Mouse (Mus musculus) ovary, postnatal 14 days (tissue): Measurements from ENCODE around the gene Arg2.
A peak's percentile ranks its signal among the peaks of the same experiment; 100 is the strongest.

Experiments used
- DNase-seq: peaks from one replicate; pipeline ENCODE4 v3.0.0; 2022; ENCODE audit warnings: low spot score

Arg2 gene

GRCm38 (mm10) chr12:79130299-79131177 lies at the start of gene Arg2:
Gene Arg2, plus strand, starts transcription at chr12:79130777.
- DNase-seq, result peak; percentile 51

- DNase-seq, result peak; percentile 72
Measured at GRCm38 (mm10) chr12:79089182-79089812, 41.3 kb upstream of the Arg2 start, which contains the start of gene Pigh. Gene Pigh, minus strand, starts transcription at chr12:79089651.

GRCm38 (mm10) chr12:79092569-79092968 lies 38.0 kb upstream of the Arg2 start:
- DNase-seq, result peak; percentile 47

- DNase-seq, result peak; percentile 35
Measured at GRCm38 (mm10) chr12:79097106-79097752, 33.3 kb upstream of the Arg2 start.

DNA sequence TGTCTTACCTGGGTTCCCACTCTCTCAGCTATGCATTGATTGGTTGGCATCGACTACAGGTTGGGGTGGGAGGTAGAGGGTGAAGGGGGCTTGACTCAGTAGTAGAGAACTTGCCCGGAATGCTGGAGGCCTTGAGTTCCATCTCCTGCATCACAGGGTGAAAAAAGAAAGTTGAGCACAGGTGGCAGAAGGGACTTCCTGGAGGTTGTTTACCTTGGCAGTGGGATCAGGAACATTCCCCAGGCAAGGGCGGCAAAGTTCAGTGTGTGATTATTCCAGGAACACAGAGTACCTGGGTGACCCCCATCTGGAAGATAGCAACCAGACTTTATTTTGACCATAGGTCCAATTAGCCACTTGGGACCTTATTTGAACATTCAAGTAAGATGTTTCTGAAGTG lies 26.8 kb upstream of the Arg2 start:
- DNase-seq, result no peak

GRCm38 (mm10) chr12:79104544-79104943 lies 26.0 kb upstream of the Arg2 start:
- no peak for DNase-seq

GRCm38 (mm10) chr12:79105312-79105711 lies 25.3 kb upstream of the Arg2 start:
- no peak for DNase-seq

DNA sequence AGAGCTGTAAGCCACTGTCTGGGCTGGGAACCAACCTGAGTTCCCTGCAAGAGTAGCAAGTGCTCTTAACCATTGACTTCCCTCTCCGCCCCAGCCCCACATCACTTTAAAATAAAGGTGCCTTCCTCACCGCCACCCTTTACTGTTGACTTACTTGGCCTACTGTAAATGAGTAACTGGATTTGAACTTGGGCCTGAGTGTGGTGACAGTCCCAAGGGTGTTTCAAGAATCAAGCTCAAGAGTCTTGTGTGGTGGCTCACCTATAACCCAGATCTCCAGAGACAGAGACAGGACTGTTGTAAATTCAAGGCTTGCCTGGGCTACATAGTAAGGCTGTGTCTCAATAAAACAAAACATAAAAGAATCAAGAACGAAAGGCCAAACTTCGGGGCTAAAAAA lies 11.6 kb upstream of the Arg2 start:
- no peak for DNase-seq

- no peak for DNase-seq
Measured at GRCm38 (mm10) chr12:79122820-79123219, 7.8 kb upstream of the Arg2 start.

DNA sequence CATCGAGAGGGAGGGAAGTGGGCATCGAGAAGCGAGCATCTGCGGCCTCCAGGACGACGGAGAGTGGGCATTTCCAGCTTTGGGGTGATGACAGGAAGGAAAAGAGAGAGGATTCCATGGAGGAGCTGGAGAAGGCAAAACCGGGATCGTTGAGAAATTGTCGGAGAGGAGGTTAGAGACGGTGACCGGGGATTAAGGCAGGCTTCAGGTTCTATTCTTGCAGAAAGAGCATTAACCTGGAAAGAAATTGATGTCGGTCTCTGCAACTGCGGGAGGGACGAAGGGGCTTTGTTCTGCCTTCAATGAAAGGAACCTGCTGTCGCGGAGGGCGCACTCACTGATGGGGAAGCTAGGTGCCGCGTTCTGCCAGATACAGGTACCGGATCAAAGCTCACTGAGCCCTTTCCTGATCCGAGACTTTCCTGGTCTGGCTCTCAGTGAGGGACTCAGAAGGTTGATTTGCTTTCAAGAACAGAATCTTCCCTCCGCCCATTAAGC lies 650 bp downstream of the Arg2 start:
- DNase-seq, result no peak

GRCm38 (mm10) chr12:79131706-79132460 lies 1.3 kb downstream of the Arg2 start:
- no peak for DNase-seq

GRCm38 (mm10) chr12:79134676-79135075 lies 4.1 kb downstream of the Arg2 start:
- no peak for DNase-seq

DNA sequence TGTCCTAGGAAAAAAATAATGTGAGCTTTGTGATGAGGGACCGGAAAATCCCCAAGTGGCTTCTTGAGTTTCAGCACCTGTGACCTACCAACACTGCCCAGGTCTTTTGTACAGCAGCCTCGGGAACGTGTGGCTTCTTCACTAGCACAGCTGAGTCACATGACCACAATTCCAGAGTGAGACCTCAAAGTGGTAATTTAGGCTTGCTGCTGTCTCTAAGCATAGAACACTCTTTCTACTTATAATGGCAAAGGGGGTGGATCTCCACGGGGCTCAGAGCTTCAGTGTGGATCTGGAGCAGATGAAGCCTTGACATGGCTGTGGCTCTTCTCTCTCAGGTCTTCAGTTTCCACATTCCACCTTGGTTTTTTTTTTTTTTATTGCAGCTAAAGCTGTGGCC lies 4.5 kb downstream of the Arg2 start:
- no peak for DNase-seq

DNA sequence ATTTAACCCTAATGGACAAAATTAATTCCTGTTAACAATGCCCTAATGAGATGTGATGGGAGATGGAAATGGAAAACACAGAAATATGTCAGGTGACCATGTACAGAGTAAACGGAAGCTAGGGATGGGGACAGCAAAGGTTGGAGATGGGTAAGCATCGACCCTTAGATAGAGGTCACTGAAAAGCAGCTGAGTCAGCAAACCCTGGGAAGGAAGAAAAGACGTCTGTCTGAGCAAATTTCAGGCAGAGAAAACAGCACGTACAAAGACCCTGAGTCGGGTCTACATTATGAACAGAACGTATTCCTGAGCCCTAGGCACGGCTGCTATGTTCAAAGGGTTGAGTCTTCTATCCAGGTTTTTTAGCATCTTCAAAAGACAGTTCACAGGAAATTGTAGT lies 6.4 kb downstream of the Arg2 start:
- DNase-seq, result no peak

DNA sequence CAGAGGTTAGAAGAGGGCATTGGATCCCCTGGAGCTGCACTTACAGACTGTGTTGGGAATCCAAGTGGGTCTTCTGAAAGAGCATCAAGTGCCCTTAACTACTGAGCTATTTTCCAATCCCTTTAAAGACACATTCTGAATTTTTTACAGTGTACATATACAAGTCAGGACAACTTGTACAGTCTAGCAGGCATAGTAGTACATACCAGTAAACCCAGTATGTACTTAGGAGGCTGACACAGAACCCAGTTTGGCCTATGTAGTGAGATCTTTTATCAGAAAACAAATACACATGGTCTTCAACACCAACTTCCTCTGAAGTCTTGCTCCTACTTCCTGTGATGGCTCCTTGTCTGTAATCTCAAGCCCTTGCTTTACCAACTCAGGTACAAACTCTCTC lies 8.4 kb downstream of the Arg2 start:
- DNase-seq, result no peak

- DNase-seq, result no peak
Measured at GRCm38 (mm10) chr12:79139417-79139816, 8.8 kb downstream of the Arg2 start.

DNA sequence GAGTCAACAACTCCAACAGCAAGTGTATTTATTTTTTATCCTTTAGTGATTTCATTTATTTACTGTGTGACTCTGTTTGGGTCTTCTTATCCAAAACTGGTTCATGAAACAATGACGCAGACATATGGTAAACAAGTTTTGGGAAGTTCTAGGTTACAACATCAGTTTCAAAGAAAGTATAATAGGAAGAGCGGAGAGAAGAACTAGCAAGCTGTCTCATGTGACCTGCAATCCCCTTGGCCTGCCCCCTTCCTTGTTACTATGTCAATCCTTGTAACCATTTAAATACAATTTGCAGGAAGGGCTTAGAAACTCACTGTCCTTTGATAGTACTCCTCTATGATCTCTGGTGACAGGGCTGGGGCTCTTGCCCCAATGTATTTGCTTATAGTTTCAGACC lies 10.2 kb downstream of the Arg2 start:
- no peak for DNase-seq

DNA sequence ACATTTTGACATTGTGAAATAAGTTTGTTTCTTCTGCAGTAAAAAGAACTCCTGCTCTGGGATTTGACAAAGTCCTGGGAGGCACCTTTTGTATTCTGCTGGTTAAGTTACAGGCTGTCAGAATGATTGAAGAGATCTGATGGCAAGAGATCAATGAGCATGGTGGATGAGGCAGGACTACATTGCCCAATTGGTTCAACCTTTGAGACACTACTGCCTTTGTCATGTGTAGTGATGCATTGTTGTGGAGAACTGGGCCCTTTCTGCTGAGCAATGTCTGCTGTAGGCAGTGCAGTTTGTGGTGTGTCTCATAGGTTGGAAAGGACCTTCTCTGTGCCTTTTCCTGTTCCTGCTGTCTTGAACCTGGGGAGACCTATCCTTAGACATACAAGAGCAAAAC lies 10.8 kb downstream of the Arg2 start:
- DNase-seq, result no peak

DNA sequence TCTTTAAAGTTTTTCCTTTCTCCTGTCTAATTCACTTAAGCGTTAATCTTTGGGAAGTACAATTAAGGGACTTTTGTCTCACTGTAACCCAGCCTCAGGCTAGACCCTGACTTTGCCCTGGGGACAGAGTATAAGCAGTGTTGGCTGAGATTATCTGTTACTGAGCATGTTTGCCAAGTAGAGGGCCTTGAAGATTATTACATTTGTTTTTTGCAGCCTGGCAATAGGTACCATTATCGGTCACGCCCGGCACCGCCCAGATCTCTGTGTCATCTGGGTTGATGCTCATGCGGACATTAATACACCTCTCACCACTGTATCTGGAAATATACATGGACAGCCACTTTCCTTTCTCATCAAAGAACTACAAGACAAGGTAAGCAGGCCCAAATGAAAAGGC lies 19.1 kb downstream of the Arg2 start:
- DNase-seq, result no peak

DNA sequence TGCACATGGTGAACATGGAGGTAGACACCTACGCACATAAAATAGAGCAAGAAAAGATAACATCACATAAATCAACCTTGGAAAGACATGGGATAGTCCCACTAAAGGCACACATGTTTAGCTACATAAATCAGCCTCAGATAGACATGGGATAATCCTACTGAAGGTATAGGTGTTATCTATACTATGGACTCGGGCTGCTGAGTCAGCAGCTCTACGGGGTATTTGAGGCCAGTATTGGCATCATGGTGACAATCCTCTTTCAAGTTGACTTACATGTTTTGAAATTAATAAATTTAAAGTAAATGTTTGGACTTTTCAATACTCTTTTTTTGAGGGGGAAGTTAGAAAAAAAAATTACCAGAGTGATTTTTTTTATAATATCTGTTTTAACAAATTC lies 32.3 kb downstream of the Arg2 start:
- DNase-seq, result no peak

GRCm38 (mm10) chr12:79169173-79169572 lies 38.6 kb downstream of the Arg2 start:
- DNase-seq, result no peak

GRCm38 (mm10) chr12:79170421-79170820 lies 39.8 kb downstream of the Arg2 start:
- no peak for DNase-seq
